Mouse (Mus musculus): ENCODE measurements at regions not wholly inside any gene's neighbourhood (a gene's known extent, or its start where the extent isn't known, plus 50 kb on each side); places are given as distances from the start of the nearest gene placed in this dataset.

DNA sequence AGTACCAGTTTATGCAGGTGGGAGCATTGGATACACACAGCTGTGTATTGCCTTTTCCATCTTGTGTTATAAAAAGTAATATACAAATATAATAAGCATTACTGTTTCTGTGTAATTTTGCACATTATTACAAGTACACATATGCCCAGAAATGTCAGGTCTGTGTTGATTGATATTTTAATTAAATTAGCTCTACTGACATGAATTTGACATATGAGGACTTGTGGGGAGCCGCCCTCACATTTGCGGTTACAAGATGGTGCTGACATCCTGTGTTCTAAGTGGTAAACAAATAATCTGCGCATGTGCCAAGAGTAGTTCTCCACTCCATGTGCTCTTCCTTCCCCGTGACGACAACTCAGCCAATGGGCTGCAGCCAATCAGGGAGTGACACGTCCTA is 362.1 kb downstream of the Rprm start:
- no peak for TF ChIP-seq CTCF (IDR thresholded peaks at IDR 0.05; ENCODE audit: low read depth)
- TF ChIP-seq EP300 (optimal IDR thresholded peaks at IDR 0.05): no peak
